Mouse (Mus musculus) adrenal gland, postnatal 10 days (tissue): ENCODE measurements around the gene Mthfd2. TPM values are rescaled to one million over a fixed set of nuclear protein-coding genes. Genes with fewer than 3 reads are reported as not detected.

Source experiments
- DNase-seq: peaks from one replicate; pipeline ENCODE4 v3.0.0; 2021; ENCODE audit warnings: mixed read lengths
- total RNA-seq, 2 experiments: library from RNA; stranded (reverse); gene quantifications; 2 replicates each; pipeline ENCODE4 v1.2.3; 2021

The Mthfd2 gene
- total RNA-seq, 2 experiments from 2014 or later = 16.6 to 24.3 TPM

DNA sequence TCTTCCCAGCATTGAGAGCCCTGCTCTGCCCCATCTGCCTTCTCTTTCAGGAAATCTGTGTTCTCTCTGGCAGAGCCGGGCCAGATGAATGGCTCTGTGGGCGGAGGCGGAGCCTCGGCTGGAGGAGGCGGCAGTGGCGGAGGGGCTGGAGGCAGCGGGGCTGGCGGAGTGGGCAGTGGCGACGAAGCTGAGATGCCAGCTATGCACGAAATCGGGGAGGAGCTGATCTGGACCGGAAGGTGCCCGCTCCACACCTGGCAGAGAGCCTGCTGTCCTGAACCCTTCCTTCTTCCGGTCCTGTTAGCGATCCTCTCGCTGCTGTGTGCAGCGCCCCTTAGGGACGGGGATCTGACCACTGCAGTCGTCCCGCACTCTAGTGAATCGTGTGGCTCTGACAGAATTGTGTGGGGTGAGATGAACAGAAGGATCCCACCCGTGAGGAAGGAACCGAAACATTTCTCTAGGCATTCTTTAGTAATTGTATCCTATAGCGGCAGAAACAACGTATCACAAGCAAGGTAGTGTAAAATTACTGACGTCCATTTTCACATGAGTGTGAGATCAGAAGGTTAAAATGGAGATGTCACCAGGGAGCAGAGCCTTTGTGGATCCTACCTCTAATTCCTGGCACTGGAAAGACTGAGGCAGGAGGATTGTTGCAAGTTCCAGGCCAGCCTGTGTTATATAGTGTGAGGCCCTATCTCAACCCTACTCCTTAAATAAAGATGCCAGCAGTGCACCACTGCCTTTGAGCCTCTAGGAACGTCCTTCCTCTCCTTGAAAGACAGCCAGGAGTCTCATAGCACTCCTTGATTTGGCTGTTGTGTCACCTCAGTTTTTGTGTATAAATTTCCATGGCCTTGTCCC, 57.3 kb downstream of the Mthfd2 start:
- peak; percentile 94 for DNase-seq

DNA sequence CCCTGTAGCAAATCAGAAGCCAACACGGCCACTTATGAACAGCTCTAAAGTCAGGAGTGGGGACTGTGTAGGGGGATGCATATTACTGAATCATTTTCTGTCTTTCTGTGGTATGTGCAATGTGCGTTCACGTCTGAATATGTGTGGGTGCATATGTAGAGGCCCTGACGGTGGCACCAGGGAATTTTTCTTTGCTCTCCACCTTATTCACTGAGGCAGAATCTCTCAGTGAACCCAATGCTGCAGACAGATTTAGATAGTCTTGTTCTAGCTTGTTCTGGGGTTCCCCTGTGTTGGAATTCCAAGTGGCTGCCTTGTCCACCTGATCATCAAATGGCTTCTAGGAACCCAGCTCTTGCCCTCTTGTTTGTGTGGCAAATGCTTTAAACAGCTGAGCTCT, 58.1 kb downstream of the Mthfd2 start:
- no peak for DNase-seq

DNA sequence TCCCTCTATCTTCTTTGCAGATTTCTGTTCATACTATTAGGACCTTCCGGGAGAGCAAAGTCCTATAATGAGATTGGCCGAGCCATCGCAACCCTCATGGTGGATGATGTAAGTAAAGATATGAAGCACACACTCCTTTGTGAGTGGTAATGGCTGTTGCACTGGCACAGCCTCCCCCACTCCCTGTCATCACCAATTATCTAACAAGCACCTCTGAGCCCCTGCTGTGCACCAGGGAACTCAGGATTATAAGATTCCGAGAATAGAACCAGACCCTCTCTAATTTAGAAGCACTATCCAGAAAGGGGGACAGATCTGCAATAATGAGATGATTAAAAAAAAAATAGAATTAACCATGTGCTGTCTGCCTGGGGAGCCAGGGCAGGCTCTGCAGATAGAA, 60.1 kb downstream of the Mthfd2 start:
- no peak for DNase-seq

DNA sequence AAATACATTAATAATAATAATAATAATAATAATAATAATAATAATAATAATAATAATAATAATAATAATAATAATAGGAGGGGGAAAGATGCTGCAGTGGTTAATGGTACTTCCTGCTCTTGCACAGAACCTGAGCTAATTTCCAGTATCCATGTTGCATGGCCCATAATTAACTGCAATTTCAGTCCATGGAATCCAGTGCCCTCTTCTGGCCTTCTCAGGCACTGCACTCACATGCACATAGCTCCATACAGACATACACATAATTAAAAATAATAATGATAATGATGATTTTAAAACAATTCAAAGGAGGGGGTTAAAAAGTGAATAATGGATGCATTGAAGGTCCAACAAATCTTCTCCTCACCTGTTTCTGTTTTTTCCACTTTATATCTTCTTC, 60.5 kb downstream of the Mthfd2 start:
- no peak for DNase-seq

DNA sequence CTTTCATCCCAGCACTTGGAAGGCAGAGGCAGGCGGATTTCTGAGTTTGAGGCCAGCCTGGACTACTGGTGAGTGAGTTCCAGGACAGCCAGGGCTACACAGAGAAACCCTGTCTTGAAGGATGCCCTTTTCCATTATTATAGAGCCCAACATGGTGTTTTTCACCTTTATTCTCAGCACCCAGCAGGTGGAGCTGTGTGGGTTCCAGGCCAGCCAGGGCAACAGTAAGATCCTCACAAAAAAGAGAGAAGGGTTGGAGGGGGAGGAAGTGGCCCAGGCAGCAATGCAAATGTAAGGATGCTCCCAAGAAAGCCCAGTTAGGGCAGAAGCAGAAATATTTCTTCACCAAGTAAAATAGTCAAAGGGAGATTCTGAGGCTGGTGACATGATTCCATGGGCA, 61.2 kb downstream of the Mthfd2 start:
- DNase-seq = no peak

Other genes with a start within 250 kb of the Mthfd2 start
- 10 to 100 TPM; 26.4 to 34.2 TPM for gene Pcgf1, start 248.0 kb downstream of the Mthfd2 start, total RNA-seq
- gene Lbx2, start 239.5 kb downstream of the Mthfd2 start, total RNA-seq = 1 to 10 TPM; 5.8 to 8.7 TPM
- gene Ccdc142, start 224.3 kb downstream of the Mthfd2 start, total RNA-seq = 1 to 10 TPM; 2.4 to 7.9 TPM
- 1 to 10 TPM; 2.9 to 6.5 TPM for gene Gm42688, start 224.3 kb downstream of the Mthfd2 start, total RNA-seq
- 100 to 1,000 TPM; 109 to 115 TPM for gene Mrpl53, start 216.9 kb downstream of the Mthfd2 start, total RNA-seq
- 10 to 100 TPM; 42.7 to 48.9 TPM for gene Mogs, start 210.4 kb downstream of the Mthfd2 start, total RNA-seq
- 10 to 100 TPM; 61.1 to 82.1 TPM for gene Wbp1, start 204.3 kb downstream of the Mthfd2 start, total RNA-seq
- 10 to 100 TPM; 20.7 to 25.7 TPM for gene Ino80b, start 200.5 kb downstream of the Mthfd2 start, total RNA-seq
- gene Rtkn, start 190.4 kb downstream of the Mthfd2 start, total RNA-seq = 10 to 100 TPM; 10.9 to 19.8 TPM
- 1 to 10 TPM; 2.0 to 2.2 TPM for gene Wdr54, start 169.5 kb downstream of the Mthfd2 start, total RNA-seq
- gene 1700003E16Rik, start 169.5 kb downstream of the Mthfd2 start, total RNA-seq = under 1 TPM; 0.24 to 0.39 TPM
- 100 to 1,000 TPM; 101 to 119 TPM for gene Dctn1, start 160.0 kb downstream of the Mthfd2 start, total RNA-seq
- under 1 TPM; 0.12 to 0.15 TPM for gene Slc4a5, start 106.1 kb downstream of the Mthfd2 start, total RNA-seq
- gene Mob1a, start 108 bp upstream of the Mthfd2 start, total RNA-seq = 10 to 100 TPM; 66.1 to 71.9 TPM
- 100 to 1,000 TPM; 243 to 293 TPM for gene Bola3, start 23.2 kb upstream of the Mthfd2 start, total RNA-seq
- 10 to 100 TPM; 57.4 to 64.4 TPM for gene Tet3, start 133.2 kb upstream of the Mthfd2 start, total RNA-seq
- 10 to 100 TPM; 38.0 to 50.0 TPM for gene Dguok, start 181.1 kb upstream of the Mthfd2 start, total RNA-seq
- gene Actg2, start 210.4 kb upstream of the Mthfd2 start, total RNA-seq = 1 to 10 TPM; 3.2 to 5.6 TPM
- gene Stambp, start 246.8 kb upstream of the Mthfd2 start, total RNA-seq = 10 to 100 TPM; 18.3 to 23.4 TPM